Mouse (Mus musculus): ENCODE results near the gene Cdkal1.

Gene Cdkal1

GRCm38 (mm10) chr13:29781332-29781731 lies 74.1 kb downstream of the Cdkal1 start:
- no peaks in the 10 kb centered on the region for H3K9me3 ChIP-seq (ENCODE audit: low read length)
- H3K4me3 ChIP-seq (replicated peaks; ENCODE audit: low read length) = no peak overlapping the region
- H3K36me3 ChIP-seq (ENCODE audit: insufficient read depth, low read length) = 0 out of 2 replicates have a peak, but pooled peaks cover 2% of the 10 kb centered on the region
- no peak for TF ChIP-seq NANOG (IDR thresholded peaks at IDR 0.05; ENCODE audit: borderline replicate concordance, low read length)
- TF ChIP-seq POU5F1 (IDR thresholded peaks at IDR 0.05; ENCODE audit: borderline replicate concordance, low read length) = no peak
- TF ChIP-seq CTCF (conservative IDR thresholded peaks at IDR 0.05; ENCODE audit: low read length) = no peak
- H3K27me3 ChIP-seq (ENCODE audit: insufficient read depth, low read length) = no peaks in the 10 kb centered on the region
- H3K4me1 ChIP-seq (replicated peaks; ENCODE audit: low read depth, low read length) = peaks cover 10% of the 10 kb centered on the region

DNA sequence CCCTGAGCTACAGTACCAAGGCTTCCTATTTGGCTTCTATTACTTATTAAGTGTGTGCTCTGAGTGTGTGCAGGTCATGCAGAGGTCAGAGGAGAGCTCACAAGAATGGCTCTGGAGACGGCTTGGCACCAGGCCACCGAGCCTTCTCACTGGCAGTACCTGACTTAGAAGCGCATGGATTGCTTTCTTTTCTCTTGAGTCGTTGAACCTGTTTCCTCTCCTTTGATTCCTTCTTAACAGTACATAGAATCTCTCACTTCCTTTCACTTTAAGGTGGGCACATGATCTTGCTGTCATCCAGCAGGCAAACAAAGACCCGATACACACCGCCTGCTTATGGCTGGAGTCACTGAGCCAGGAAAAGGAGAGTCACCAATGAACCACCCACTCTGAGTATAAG lies 74.8 kb downstream of the Cdkal1 start:
- H3K4me1 ChIP-seq (replicated peaks; ENCODE audit: low read depth, low read length) = peaks cover 10% of the 10 kb centered on the region
- 0 out of 2 replicates have a peak, but pooled peaks cover 3% of the 10 kb centered on the region for H3K36me3 ChIP-seq (ENCODE audit: insufficient read depth, low read length)
- TF ChIP-seq NANOG (IDR thresholded peaks at IDR 0.05; ENCODE audit: borderline replicate concordance, low read length) = no peak
- no peak for TF ChIP-seq CTCF (conservative IDR thresholded peaks at IDR 0.05; ENCODE audit: low read length)
- TF ChIP-seq POU5F1 (IDR thresholded peaks at IDR 0.05; ENCODE audit: borderline replicate concordance, low read length) = no peak
- no peaks in the 10 kb centered on the region for H3K9me3 ChIP-seq (ENCODE audit: low read length)
- H3K27me3 ChIP-seq (ENCODE audit: insufficient read depth, low read length) = no peaks in the 10 kb centered on the region
- no peak overlapping the region for H3K4me3 ChIP-seq (replicated peaks; ENCODE audit: low read length)

GRCm38 (mm10) chr13:29779519-29779918 lies 76.0 kb downstream of the Cdkal1 start:
- Histone ChIP-seq H3K9me3 (ENCODE audit: low read length) (no peaks in the 10 kb centered on the region), H3K4me1 (replicated peaks; ENCODE audit: low read depth, low read length) (peaks cover 10% of the 10 kb centered on the region), H3K27me3 (ENCODE audit: insufficient read depth, low read length) (no peaks in the 10 kb centered on the region), H3K36me3 (ENCODE audit: insufficient read depth, low read length) (peaks cover 8% of the 10 kb centered on the region; the same call in 1 of the 2 replicates), H3K4me3 (replicated peaks; ENCODE audit: low read length) (no peak overlapping the region)
- no peak for TF ChIP-seq CTCF (conservative IDR thresholded peaks at IDR 0.05; ENCODE audit: low read length)
- no peak for TF ChIP-seq NANOG (IDR thresholded peaks at IDR 0.05; ENCODE audit: borderline replicate concordance, low read length)
- TF ChIP-seq POU5F1 (IDR thresholded peaks at IDR 0.05; ENCODE audit: borderline replicate concordance, low read length) = no peak

DNA sequence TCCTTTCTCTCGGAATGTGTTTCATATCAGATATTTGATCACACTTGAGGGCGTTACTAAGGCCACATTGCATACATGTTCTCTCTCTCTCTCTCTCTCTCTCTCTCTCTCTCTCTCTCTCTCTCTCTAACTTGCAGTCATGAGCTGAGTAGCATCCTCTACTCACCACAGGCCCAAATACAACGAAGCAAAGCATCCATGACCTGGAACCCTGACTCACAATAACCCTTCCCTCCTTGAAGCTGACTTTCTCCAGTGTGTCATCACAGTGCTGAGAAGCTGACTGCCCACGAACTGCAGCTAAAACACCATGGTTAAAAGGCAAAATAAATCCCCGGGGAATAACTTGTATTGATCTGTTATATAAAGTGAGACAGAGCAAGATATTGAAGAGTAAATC lies 76.4 kb downstream of the Cdkal1 start:
- no peaks in the 10 kb centered on the region for H3K27me3 ChIP-seq (ENCODE audit: insufficient read depth, low read length)
- no peak overlapping the region for H3K4me3 ChIP-seq (replicated peaks; ENCODE audit: low read length)
- H3K36me3 ChIP-seq (ENCODE audit: insufficient read depth, low read length) = peaks cover 9% of the 10 kb centered on the region; the same call in 1 of the 2 replicates
- TF ChIP-seq NANOG (IDR thresholded peaks at IDR 0.05; ENCODE audit: borderline replicate concordance, low read length) (no peak), CTCF (conservative IDR thresholded peaks at IDR 0.05; ENCODE audit: low read length) (no peak), POU5F1 (IDR thresholded peaks at IDR 0.05; ENCODE audit: borderline replicate concordance, low read length) (no peak)
- peaks cover 10% of the 10 kb centered on the region for H3K4me1 ChIP-seq (replicated peaks; ENCODE audit: low read depth, low read length)
- H3K9me3 ChIP-seq (ENCODE audit: low read length) = no peaks in the 10 kb centered on the region

DNA sequence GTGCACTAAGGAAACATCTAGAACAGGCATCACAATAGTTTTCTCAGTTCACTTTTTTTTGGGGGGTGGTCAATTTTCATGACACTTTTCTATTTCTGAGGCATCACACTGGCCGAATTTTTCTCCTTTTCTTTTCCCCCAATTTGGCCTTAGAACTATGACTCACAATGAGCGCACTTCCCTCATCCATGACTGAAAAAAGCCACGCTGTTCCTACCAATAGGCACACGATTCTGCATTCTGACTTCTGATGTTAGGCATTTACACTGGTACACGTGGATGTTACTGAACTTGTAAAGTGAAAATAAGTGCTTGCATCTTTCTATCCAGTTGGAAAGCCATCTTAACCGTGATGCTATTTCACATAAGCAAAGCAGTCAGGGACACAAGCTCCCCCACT lies 77.3 kb downstream of the Cdkal1 start:
- H3K36me3 ChIP-seq (ENCODE audit: insufficient read depth, low read length) = peaks cover 9% of the 10 kb centered on the region; the same call in 1 of the 2 replicates
- peaks cover 19% of the 10 kb centered on the region for H3K4me1 ChIP-seq (replicated peaks; ENCODE audit: low read depth, low read length)
- TF ChIP-seq CTCF (conservative IDR thresholded peaks at IDR 0.05; ENCODE audit: low read length) (no peak), NANOG (IDR thresholded peaks at IDR 0.05; ENCODE audit: borderline replicate concordance, low read length) (no peak), POU5F1 (IDR thresholded peaks at IDR 0.05; ENCODE audit: borderline replicate concordance, low read length) (no peak)
- no peak overlapping the region for H3K4me3 ChIP-seq (replicated peaks; ENCODE audit: low read length)
- no peaks in the 10 kb centered on the region for H3K27me3 ChIP-seq (ENCODE audit: insufficient read depth, low read length)
- no peaks in the 10 kb centered on the region for H3K9me3 ChIP-seq (ENCODE audit: low read length)

- H3K36me3 ChIP-seq (ENCODE audit: insufficient read depth, low read length) = peaks cover 14% of the 10 kb centered on the region; the same call in 1 of the 2 replicates
- peaks cover 17% of the 10 kb centered on the region for H3K4me1 ChIP-seq (replicated peaks; ENCODE audit: low read depth, low read length)
These were observed 78.2 kb downstream of the Cdkal1 start for GRCm38 (mm10) chr13:29777225-29777624.

DNA sequence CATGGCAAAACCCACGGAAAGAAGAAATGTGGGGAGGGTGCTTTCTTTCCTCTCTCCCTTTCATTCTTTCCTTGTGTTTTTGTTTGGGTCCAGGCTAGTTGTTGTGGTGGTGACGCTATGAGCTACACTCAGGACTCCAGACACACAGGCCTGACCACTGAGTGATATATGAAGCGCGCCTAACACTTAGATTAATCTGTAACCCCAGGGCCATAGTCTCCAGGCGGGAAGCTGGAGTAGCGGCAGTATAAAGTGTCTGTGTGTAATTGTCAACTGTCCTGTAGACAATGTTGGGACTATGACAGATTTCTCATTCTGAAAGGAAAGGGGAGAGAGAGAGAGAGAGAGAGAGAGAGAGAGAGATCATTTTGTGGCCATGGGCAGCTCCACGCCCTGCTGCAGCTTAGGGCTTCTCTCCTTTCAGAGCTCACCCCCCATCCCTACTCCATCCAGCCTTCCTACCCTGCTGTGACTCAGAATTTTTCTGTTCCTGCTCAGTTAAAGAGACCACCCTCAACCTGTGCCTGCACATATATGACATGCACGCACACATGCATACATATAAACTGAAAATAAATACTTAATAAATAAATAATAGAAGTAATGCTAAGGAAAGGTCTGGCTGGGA lies 79.8 kb downstream of the Cdkal1 start:
- TF ChIP-seq CTCF (conservative IDR thresholded peaks at IDR 0.05; ENCODE audit: low read length) = no peak
- no peak for TF ChIP-seq NANOG (IDR thresholded peaks at IDR 0.05; ENCODE audit: borderline replicate concordance, low read length)
- TF ChIP-seq POU5F1 (IDR thresholded peaks at IDR 0.05; ENCODE audit: borderline replicate concordance, low read length) = no peak
- Histone ChIP-seq H3K9me3 (ENCODE audit: low read length) (no peaks in the 10 kb centered on the region), H3K27me3 (ENCODE audit: insufficient read depth, low read length) (no peaks in the 10 kb centered on the region), H3K4me1 (replicated peaks; ENCODE audit: low read depth, low read length) (peaks cover 10% of the 10 kb centered on the region; the same call in 1 of the 2 replicates), H3K4me3 (replicated peaks; ENCODE audit: low read length) (no peak overlapping the region), H3K36me3 (ENCODE audit: insufficient read depth, low read length) (peaks cover 22% of the 10 kb centered on the region; the same call in 1 of the 2 replicates)

More at GRCm38 (mm10) chr13:29777225-29777624, 78.2 kb downstream of the Cdkal1 start:
- Histone ChIP-seq H3K4me3 (replicated peaks; ENCODE audit: low read length) (no peak overlapping the region), H3K27me3 (ENCODE audit: insufficient read depth, low read length) (no peaks in the 10 kb centered on the region), H3K9me3 (ENCODE audit: low read length) (no peaks in the 10 kb centered on the region)
- TF ChIP-seq CTCF (conservative IDR thresholded peaks at IDR 0.05; ENCODE audit: low read length) (no peak), POU5F1 (IDR thresholded peaks at IDR 0.05; ENCODE audit: borderline replicate concordance, low read length) (no peak), NANOG (IDR thresholded peaks at IDR 0.05; ENCODE audit: borderline replicate concordance, low read length) (no peak)

GRCm38 (mm10) chr13:29773563-29773962 lies 81.9 kb downstream of the Cdkal1 start:
- Histone ChIP-seq H3K4me3 (replicated peaks; ENCODE audit: low read length) (no peak overlapping the region), H3K36me3 (ENCODE audit: insufficient read depth, low read length) (peaks cover 22% of the 10 kb centered on the region; the same call in 1 of the 2 replicates), H3K4me1 (replicated peaks; ENCODE audit: low read depth, low read length) (peaks cover 21% of the 10 kb centered on the region; the same call in 1 of the 2 replicates), H3K9me3 (ENCODE audit: low read length) (no peaks in the 10 kb centered on the region), H3K27me3 (ENCODE audit: insufficient read depth, low read length) (no peaks in the 10 kb centered on the region)
- TF ChIP-seq POU5F1 (IDR thresholded peaks at IDR 0.05; ENCODE audit: borderline replicate concordance, low read length) (no peak), NANOG (IDR thresholded peaks at IDR 0.05; ENCODE audit: borderline replicate concordance, low read length) (no peak), CTCF (conservative IDR thresholded peaks at IDR 0.05; ENCODE audit: low read length) (no peak)

Measured in E14TG2a.4 (cell line).